Mouse (Mus musculus) heart, adult 8-10 months (tissue): ENCODE measurements at regions not wholly inside any gene's neighbourhood (a gene's known extent, or its start where the extent isn't known, plus 50 kb on each side); places are given as distances from the start of the nearest gene placed in this dataset.
A peak's percentile ranks its signal among the peaks of the same experiment; 100 is the strongest.

Experiments
- DNase-seq: peaks from one replicate; pipeline ENCODE4 v3.0.0; 2022; ENCODE audit warnings: low spot score

DNA sequence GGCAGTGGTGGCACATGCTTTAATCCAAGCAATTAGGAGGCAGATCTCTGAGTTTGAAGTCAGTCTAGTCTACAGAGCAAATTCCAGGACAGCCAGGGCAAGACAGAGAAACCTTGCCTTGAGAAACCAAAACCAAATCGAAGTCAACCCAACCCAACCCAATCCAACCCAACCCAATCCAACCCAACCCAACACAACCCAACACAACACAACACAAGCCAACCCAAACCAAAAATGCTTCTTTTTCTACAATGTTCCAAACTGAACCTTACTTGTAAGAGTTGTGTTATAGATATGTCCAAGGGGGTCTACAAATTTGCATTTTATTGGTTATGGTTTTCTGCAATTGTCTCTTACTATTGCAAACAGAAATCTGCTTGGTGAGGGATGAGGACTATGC, 52.8 kb upstream of the Chodl start:
- DNase-seq = no peak

DNA sequence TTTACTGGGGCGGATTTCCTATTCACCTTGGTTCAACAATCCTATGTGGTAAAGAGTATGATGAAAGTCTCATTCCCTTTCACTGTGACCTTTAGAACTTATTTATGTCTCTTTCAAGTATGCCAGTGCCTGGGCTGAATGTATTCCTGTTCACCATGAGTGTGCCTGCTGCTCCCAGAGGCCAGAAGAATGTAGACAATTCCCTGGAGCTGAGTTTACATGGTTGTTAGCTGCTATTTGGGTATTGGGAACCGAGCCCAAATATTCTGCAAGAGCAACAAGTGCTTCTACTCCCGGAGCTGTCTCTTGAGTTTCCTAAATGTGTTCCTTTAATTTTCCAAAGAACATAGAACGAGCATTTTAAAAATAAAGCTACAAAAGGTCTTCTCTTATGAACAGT, 71.7 kb upstream of the Chodl start:
- DNase-seq = peak; percentile 3

GRCm38 (mm10) chr16:78830957-78831356, 99.8 kb upstream of the Chodl start:
- no peak for DNase-seq

DNA sequence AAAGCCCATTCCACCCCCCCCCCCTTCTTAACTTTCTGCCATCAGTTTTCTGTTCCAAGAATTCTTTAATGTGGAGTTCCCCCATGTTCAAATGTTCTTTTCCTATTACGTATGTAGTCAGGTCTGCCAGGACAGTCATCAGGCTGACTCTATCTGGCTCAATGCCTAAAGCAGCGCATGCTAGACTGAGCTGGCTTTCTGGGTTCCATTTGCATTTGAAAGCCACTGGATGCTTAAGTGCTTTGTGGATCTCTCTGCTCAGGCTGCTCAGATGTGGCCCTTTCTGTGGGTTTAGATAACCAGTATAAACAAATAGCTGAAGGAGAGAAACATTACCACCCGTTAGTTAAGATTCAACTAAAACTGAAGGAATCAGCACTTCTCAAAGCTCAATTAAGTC, 103.0 kb upstream of the Chodl start:
- no peak for DNase-seq

- no peak for DNase-seq
These were observed 140.7 kb upstream of the Chodl start for GRCm38 (mm10) chr16:78790064-78790463.

DNA sequence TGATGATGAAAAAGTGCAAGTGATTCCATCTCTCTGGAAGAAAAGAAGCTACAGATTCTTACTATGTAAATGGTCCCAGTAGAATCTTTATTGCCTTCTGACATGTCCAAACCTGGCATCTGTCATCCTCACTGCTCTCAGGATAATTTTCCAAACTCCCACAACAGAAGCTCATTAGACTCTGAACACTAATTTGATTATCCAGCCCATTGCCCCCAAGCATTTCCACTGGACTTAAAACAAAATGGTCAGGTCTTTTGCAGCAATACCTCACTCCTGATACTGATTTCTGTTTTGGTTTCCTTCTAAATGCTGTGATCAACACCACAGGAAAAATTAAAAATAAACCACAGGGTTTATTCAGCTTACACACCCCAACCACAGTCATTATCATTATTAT, 171.5 kb upstream of the Chodl start:
- DNase-seq = no peak

DNA sequence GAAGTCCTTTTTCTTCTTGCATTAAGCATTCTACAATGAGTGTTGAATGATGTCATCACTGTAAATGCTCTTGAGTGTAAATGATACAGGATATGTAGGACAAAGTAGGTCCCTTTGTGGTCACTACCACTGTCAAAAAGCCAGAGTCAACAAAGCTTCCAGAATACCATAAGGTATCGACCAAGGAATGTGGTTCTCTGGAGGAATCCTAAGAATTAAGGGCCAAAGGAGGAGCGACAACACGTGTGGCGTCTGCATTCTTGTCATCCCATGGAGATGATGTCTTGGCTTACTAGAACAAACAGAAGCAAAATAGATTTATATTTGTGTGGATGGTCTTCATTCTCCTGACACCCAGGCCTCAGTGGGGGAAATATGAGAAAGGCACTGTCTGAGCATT, 161.4 kb upstream of the D16Ertd472e start:
- DNase-seq = no peak

- DNase-seq = no peak
These were observed 154.3 kb upstream of the D16Ertd472e start for GRCm38 (mm10) chr16:78730583-78731501.

GRCm38 (mm10) chr16:78725541-78725940, 149.0 kb upstream of the D16Ertd472e start:
- no peak for DNase-seq

- DNase-seq = no peak
These were observed 133.4 kb upstream of the D16Ertd472e start for GRCm38 (mm10) chr16:78709943-78710342.

DNA sequence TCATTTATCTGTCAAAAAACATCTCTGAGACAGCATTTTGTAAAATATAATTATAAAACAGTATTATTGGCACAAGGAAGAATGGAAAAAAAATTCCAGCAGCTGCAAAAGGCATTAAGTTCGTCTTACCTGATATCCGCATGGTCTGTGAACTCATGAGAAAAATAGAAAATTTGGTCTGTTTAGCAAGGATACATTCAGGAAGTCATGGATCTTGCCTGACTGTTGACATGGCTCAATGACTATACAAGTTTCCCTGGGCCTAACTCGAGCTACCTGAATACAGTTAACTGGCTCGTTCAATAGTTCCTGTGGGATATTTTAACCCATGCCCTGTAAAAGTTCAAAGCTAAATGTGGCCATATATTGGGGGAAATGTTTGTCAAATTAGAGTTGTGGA, 131.1 kb upstream of the D16Ertd472e start:
- no peak for DNase-seq

DNA sequence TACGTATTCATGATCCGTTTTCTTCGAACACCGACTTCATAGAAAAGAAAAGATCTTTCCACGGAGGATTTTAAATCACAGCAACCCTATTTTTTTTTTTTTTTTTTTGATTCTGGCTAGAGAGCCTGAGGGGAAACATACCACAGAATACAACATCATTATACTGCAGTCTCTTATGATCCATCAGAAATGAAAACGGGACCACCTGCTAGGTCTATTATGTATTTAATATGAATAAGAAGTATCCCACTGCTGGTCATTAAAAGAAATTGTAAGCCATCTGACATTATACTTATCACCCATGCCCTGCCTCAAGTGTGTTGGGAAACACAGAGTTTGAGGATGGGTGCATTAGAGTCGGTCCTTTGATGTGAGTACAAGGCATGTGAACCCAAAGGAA, 130.7 kb upstream of the D16Ertd472e start:
- no peak for DNase-seq

DNA sequence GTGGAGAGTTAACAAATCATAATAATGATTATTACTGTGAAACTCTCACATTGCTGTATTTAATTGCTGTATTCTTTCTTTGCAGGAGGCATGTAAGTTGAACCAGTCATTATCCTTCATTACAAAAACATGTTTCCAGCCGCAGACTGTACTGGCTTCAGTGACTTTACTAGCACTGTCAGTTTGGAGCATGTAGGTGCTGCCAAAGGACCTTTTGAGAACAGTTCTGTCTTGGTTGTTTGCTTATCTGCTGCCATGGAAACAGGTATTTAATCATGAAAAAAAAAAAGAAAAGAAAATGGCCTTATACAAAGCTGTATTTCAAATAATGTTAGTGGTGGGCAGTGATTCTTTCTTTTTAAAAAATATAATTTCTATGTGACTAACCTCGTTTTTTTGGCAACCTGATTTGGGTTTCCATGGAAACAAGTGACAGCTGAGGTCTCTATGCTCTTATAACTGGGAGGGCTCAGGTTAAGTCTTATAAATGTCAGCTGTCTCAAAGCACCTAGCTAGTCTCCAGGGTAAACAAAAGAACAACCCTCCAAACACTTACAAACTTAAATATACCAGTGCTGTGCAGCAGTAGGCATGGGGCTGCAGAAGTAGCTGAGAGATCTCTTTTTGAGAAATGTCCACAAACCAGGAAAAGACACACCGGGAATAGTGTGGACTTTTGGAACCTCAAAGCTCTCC, 121.2 kb upstream of the D16Ertd472e start:
- no peak for DNase-seq

DNA sequence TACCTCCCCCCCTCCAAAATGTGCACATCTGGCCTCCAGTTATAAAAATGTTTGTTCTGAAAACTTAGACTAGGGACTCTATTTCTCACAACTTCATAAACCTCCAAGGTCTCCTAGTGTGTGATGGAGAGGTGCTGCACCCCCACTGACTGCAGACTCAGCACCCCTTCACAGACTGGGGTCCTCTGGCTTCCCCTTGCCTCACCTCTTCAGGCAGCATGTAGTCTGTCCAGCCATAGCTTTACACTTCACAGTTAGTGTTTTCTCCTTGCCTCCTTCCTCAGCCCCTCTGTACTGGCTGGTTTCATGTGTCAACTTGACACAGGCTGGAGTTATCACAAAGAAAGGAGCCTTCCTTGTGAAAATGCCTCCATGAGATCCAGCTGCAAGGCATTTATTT, 111.7 kb upstream of the D16Ertd472e start:
- no peak for DNase-seq

DNA sequence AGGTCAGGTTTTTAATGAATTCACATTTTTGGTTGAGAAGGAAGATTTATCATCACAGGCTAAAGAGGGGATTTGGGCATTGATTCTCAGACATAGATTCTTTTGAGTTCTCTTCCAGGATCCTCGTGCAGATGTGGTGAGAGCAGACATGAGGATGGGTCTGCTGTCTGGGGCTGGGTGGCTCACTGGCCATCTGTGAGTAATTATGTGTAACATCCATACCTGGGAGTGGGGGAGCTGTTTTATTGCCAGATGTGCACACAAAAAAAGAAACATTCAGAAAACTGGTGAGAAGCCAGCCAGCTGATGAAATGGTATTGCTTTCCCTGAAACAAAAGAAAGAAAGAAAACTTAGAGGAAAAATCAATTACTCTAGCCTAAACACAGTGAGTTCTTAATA, 108.7 kb upstream of the D16Ertd472e start:
- no peak for DNase-seq

DNA sequence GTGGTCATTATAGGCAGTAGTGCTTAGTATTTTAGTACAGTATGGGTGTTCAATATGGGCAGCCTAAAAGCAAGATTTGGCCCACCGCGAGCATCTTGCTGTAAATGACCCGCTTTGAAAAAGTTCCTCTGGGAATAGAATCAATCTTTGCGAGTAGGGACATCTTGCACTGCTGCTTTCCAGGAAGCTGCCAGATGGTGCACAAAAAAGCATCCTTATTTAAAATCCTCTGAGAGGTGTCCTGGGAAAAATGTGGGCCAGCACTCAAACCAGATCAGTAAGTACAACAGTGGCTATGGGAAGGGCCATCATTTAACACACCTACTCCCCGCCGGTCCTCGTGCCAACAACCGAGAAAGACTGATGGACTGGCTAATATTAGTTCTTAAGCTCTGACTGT, 107.5 kb upstream of the D16Ertd472e start:
- no peak for DNase-seq

- DNase-seq = no peak
These were observed 84.6 kb upstream of the D16Ertd472e start for GRCm38 (mm10) chr16:78661126-78661525.

DNA sequence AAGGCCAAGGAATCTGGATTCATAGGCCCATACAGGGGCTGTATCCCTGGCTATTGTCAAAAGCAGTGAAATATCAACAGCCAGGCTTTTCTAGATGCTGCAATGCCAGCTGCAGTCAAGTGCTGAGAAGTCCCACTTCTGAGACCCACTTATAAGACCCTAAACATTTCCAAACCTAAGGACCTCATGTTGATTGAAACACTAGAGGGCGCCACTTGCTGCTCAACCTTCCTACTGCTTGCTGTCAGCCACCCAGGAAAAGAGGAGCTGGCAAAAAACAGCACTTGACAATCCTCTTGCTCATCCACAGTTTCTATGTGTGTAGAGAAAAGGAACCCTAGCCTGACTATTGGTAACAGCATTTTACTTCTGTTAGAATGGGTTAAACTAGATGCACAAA, 68.2 kb upstream of the D16Ertd472e start:
- no peak for DNase-seq

DNA sequence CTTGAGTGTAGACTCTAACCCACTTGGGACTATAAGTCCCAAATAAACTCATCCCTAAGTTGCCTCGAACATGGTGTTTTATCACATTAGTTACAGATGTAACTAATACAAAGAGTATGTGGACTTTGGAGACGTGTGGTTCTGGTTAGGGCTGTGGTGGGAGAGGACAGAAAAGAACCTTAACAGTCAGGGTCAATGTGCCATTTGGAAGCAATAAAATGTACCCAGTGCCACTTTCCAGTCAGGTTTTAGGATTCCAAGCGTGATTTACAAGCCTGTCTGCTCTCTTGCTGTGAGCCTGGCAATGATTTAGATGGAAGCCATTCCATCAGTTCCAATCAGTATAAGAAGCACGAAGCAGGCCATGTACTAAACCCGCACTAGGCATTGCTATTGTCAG, 65.2 kb upstream of the D16Ertd472e start:
- DNase-seq = no peak

GRCm38 (mm10) chr16:78641205-78641604, 64.7 kb upstream of the D16Ertd472e start:
- no peak for DNase-seq

DNA sequence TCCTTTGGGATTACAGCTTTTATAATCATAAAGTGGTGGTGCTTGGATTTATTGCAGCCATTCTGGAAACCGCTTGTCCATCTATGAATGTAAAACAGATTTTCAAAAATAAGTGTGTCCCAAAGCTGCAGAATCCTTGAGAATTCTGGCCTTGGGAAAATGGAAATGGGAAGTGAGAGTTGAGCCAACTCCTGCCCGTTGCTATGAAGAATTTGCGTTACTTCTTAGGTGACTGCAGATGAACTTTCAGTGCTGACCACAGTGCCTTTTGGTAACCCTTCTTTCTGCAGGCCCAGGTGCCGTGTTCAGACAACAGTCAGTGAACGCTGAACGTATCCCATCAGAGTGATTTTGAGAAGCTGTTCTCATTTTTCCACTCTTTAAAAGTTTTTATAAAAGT, 60.9 kb upstream of the D16Ertd472e start:
- no peak for DNase-seq

- no peak for DNase-seq
These were observed 60.5 kb upstream of the D16Ertd472e start for GRCm38 (mm10) chr16:78637015-78637414.

- no peak for DNase-seq
These were observed 59.3 kb upstream of the D16Ertd472e start for GRCm38 (mm10) chr16:78635774-78636173.
